6 mouse cellular contexts compared by ENCODE assay signal in genomic region chr3:51345017-51345416, GRCm38 (mm10). TPM values are rescaled to one million over a fixed set of nuclear protein-coding genes. Genes with fewer than 3 reads are reported as not detected.
"Had no signal": no experiment of that assay in that cellular context is flagged by ENCODE, and none has a peak within 500 bp of the region (broad histone marks: within the 10 kb centered on the region; RNA-seq: fewer than 3 reads in every experiment).

No protein-coding gene starts in this region.

RNA-seq across cellular contexts. Expression of gene Mgarp, which starts 51.5 kb away (rescaled TPM):
- total RNA-seq: layer of hippocampus, adult 18-20 months; layer of hippocampus, postnatal 10 days; left cerebral cortex, postnatal 10 days; left cerebral cortex, postnatal 25 days; left cerebral cortex, postnatal 4 days; liver, adult 2 months had no signal
- polyA plus RNA-seq: liver, adult 2 months had no signal
